Mouse (Mus musculus) kidney, embryonic 16.5 days (tissue): ENCODE data around the gene Eps8l3. TPM values are rescaled to one million over a fixed set of nuclear protein-coding genes. Genes with fewer than 3 reads are reported as not detected.
A peak's percentile ranks its signal among the peaks of the same experiment; 100 is the strongest.
"Not testable (repeated sequence)": the region's sequence is repeated elsewhere in the genome, so short reads cannot be mapped to it uniquely, and the experiment has no call there.

ENCODE experiments used
- ATAC-seq: fragments of 200-750 bp; cut with Nextera tagmentation; 2 replicates; pipeline ENCODE4 v1.8.0; 2017; ENCODE audit warnings: moderate TSS enrichment; ENCODE audit not compliant: low FRiP score, low TSS enrichment
- H3K27ac ChIP-seq: fragments of 300-500 bp; sonication (generic); 2 replicates; pipeline ENCODE4 v1.5.1; 2014; ENCODE audit warnings: low read length
- H3K27me3 ChIP-seq: fragments of 300-500 bp; sonication (generic); 2 replicates; pipeline ENCODE4 v1.6.1; 2014; ENCODE audit warnings: low read length, control low read depth, mixed read lengths; ENCODE audit not compliant: insufficient read depth
- H3K36me3 ChIP-seq: fragments of 300-500 bp; sonication (generic); 2 replicates; pipeline ENCODE4 v1.6.1; 2014; ENCODE audit warnings: low read length, control low read depth, mixed read lengths; ENCODE audit not compliant: insufficient read depth
- H3K4me1 ChIP-seq: fragments of 300-500 bp; sonication (generic); 2 replicates; pipeline ENCODE4 v1.6.1; 2014; ENCODE audit warnings: low read length, control low read depth, mixed read lengths; ENCODE audit not compliant: insufficient read depth
- H3K4me2 ChIP-seq: fragments of 300-500 bp; sonication (generic); replicated peaks from 2 replicates; pipeline ENCODE4 v1.6.1; 2014; ENCODE audit warnings: low read depth, low read length
- H3K4me3 ChIP-seq: fragments of 300-500 bp; sonication (generic); 2 replicates; pipeline ENCODE4 v1.5.1; 2014; ENCODE audit warnings: mild to moderate bottlenecking, low read length
- H3K9ac ChIP-seq: fragments of 300-500 bp; sonication (generic); replicated peaks from 2 replicates; pipeline ENCODE4 v1.6.1; 2014; ENCODE audit warnings: low read length
- H3K9me3 ChIP-seq: fragments of 300-500 bp; sonication (generic); 2 replicates; pipeline ENCODE4 v1.6.1; 2016; ENCODE audit warnings: low read length, control low read depth
- WGBS: fragments of 180-500 bp; shearing (Covaris S2); extraction: QIAGEN DNeasy Blood & Tissue Kit; methylation state at CpG from one replicate; pipeline ENCODE4 v1.1.7; 2014; 5-methylcytosine and 5-hydroxymethylcytosine counted together
- polyA plus RNA-seq: library from polyadenylated mRNA; unstranded; fragments of >200 nt; fragmentation: Nextera tagmentation; extraction: Ambion mirVana; gene quantifications from 2 replicates; pipeline ENCODE4 v1.2.1, GENCODE M21; 2015

Eps8l3 gene
- polyA plus RNA-seq, 1 experiment from 2014 or later = not detected

DNA sequence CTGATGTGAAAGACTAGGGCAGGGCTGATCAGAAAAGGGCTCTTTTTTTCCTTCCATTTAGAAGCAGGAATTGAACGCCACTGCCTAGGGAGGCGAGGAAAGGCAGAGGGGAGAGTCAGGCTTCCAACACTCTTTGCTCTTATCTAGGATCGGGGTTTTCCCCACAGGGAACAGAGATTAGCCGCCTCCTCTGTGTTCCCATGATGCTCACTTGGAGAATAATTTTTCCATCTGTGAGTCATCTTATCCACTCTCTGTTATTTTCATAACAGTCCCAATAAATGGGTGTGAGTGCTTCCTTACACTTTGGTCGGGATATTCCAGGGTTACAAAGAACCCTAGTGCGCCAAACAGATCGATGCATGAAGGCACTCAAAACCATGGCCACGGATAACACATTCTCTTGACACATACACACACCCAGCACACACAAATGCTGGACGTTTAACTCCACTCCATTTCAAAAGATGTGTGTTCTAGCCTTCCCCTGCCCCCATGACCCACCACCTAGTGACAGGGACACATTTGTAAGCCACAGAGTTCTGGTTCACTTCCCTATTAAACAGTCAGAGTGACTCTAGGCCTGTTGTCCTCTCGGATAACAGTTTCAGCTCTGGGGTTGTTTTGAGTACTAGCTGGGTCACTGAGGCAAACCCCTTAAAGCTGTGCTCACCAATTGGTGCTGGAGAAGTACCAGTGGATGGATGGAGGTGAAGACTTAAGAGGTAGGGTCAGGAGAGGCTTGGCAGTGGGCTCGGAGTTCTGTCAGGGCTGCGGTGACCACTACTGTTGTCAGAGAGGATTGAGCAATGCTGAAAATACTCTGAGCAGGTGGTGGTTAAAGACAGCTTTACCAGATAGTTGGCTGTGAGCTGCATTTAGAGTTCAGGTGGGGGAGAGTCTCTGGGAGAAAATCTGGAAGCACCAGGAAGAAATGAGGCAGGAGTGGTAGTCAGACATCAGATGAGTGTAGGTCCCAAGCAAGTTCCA is 1.0 kb downstream of the Eps8l3 start:
- H3K4me1 ChIP-seq = no peaks in the 10 kb centered on the region
- H3K9me3 ChIP-seq = no peaks in the 10 kb centered on the region
- H3K4me3 ChIP-seq = no peak overlapping the region
- ATAC-seq = no peak
- H3K36me3 ChIP-seq = no peaks in the 10 kb centered on the region
- no peak overlapping the region for H3K27ac ChIP-seq
- H3K27me3 ChIP-seq = no peaks in the 10 kb centered on the region
- no peak overlapping the region for H3K4me2 ChIP-seq
- 81% methylated on average over 12 of the region's 12 CpGs for WGBS
- no peak overlapping the region for H3K9ac ChIP-seq

DNA sequence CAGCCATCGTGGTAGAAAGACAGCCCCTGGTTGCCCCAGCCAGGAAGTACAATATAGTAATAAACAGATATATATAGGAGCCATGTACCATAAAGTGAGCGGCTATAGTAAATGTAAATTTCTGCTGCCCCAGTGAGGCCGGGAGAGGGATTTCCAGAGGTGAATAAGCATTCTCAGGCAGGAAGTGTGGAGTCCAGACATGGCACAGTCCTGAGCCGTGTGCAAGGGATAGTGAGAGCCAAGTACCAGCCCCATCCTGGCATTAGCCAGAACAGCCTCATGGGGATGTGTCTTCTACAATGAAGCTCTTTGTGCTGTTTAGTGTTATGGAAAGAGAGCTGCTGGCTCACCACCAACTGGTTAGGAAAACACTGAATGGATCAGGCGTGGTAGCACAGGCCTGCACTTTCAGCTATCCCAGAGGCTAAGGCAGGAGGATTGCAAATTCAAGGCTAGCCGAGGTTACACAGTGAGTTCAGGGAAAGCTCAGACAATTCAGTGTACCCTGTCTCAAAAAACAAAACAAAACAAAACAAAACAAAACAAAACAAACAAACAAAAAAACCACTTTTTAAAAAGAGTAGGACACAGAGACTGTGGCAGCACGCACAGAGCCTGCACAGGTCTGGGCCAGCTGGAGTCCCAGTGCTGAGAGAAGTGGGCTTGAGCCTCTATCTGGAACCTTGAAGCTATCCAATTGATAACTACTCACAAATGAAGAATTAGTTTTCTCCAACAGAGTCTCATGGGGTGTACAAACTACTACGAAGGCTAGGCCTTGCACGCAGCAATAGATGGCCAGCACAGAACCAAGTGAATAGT is 10.9 kb downstream of the Eps8l3 start:
- H3K9ac ChIP-seq = no peak overlapping the region
- H3K36me3 ChIP-seq = no peaks in the 10 kb centered on the region
- no peaks in the 10 kb centered on the region for H3K4me1 ChIP-seq
- no peaks in the 10 kb centered on the region for H3K27me3 ChIP-seq
- 88% methylated on average over 9 of the region's 9 CpGs for WGBS
- no peak overlapping the region for H3K27ac ChIP-seq
- H3K9me3 ChIP-seq = no peaks in the 10 kb centered on the region
- H3K4me2 ChIP-seq = no peak overlapping the region
- no peak overlapping the region for H3K4me3 ChIP-seq
- no peak for ATAC-seq

DNA sequence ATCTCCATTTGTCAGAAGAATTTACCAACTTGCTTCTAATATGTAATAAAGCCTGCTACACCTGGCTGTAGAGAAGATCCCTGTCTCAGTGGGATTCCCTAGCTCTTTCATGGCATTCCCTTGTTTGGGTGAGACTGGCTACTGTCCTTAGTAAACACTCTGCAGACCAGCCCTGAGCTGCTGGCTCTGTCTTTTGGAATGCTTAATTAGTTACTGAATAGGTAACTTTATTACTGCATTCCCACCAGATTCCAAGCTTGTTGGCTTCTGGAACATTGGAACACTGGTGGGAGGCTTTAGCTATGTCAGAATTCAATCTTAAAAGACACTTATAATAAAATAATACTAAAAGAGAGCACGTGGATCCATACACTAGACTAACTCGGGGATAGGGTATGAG is 12.2 kb downstream of the Eps8l3 start:
- not testable (repeated sequence) for H3K9ac ChIP-seq, H3K4me1 ChIP-seq, H3K27ac ChIP-seq, H3K4me2 ChIP-seq, H3K27me3 ChIP-seq, H3K9me3 ChIP-seq, H3K4me3 ChIP-seq, H3K36me3 ChIP-seq, ATAC-seq
- whole genome bisulfite sequencing = 86% methylated on average over 2 of the region's 2 CpGs

DNA sequence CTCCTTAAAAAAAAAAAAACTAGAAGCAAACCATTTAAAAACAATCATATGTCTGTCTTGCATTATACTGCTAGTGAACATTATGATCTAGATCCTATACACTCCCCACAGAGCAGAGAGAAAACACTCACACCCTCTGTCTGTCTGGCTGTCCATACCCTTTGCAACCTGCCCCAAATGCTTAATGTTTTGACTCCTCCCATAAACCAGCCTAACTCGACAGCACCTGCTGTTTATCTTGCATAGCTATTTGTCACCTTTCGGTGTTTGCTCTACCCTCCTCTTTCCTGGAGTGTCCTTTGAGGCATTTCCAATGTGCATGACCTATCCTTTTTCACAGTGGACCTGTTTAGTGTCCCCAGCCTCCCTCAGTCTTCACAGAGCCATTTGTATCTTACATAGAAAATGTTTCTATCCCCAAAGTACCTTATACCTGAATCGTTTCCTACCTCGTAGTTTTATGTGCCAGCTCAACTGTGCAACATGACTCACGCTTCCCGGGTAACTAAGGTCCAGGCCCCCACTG is 18.2 kb downstream of the Eps8l3 start:
- peak; percentile 12; the same call in 1 of the 2 replicates for ATAC-seq
- Histone ChIP-seq H3K4me1 (peaks cover 12% of the 10 kb centered on the region), H3K9ac (peak overlapping the region; percentile 88), H3K9me3 (no peaks in the 10 kb centered on the region), H3K36me3 (no peaks in the 10 kb centered on the region), H3K27me3 (no peaks in the 10 kb centered on the region), H3K4me2 (peak overlapping the region; percentile 84), H3K4me3 (peak overlapping the region; percentile 68), H3K27ac (no peak overlapping the region)
- 7% methylated on average over 6 of the region's 6 CpGs for WGBS

DNA sequence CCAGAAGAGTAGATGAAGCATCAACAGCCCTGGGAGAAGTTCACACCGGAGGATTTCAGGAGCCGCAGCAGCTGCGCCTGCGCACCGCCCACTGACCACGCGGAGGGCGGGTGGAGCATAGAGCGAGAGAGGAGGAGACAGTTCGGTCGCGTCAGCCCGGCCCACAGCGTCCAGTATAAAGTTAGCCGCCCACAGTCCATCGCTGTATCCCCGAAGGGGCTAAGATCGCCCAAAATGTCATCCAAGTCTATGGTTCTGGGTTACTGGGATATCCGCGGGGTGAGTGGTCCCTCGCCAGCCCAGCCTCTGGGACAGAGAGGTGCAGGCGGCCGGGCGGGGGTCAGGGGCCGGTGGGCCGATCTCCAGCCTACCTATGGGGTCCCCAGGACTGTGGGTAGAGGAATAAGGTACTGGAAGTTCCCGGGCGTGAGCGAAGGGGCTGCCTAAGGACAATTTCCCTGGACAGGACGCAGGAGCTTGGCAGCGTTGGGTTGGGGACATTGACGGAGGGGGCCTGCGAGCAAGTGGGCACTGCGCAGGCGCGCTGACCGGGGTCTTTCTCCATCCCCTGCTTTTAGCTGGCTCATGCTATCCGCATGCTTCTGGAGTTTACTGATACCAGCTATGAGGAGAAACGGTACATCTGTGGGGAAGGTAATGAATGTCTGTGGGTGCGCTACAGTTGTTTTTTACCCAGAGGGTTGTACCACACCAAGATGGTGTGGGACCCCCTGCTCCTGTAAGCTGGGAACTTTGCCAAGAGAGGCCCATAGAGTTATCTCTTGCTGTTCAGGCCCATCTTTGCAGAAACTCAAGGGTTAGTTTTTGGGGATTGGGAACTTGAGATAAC is 18.9 kb downstream of the Eps8l3 start, which contains the start of gene Gstm5:
Gstm5 (plus strand) TSS at position 102 of the 850 bp plus-strand sequence.
- Histone ChIP-seq H3K9me3 (no peaks in the 10 kb centered on the region), H3K27ac (peak within 1 kb of the TSS; percentile 72; the same call in 1 of the 2 replicates), H3K4me2 (peak within 1 kb of the TSS; percentile 84), H3K4me1 (peaks cover 14% of the 10 kb centered on the region), H3K4me3 (peak within 1 kb of the TSS; percentile 68), H3K27me3 (no peaks in the 10 kb centered on the region), H3K9ac (peak within 1 kb of the TSS; percentile 88), H3K36me3 (no peaks in the 10 kb centered on the region)
- WGBS = 8% methylated on average over 40 of the region's 40 CpGs
- ATAC-seq = peak; percentile 98

DNA sequence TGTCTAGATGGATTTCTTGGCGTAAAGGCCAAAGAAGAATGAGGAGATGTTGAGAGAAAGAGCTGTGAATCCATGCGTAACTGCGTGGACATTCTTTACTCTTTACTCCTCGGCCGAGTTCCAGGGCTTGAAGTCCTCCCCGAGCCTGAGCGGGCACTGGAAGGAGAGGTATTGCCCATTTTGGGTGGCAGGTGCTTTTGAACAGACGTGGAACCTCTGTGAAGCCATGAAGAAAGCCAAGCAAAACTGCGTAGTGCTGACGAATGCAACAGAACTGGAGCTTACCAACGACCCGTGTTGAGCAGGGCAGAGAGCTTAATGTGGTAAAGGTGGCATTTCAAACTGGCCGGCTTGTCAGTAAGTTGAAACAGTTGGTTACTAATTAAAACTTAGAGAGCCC is 21.7 kb downstream of the Eps8l3 start:
- ATAC-seq = no peak
- Histone ChIP-seq H3K36me3 (no peaks in the 10 kb centered on the region), H3K4me3 (no peak overlapping the region), H3K9ac (no peak overlapping the region), H3K9me3 (no peaks in the 10 kb centered on the region), H3K4me2 (no peak overlapping the region), H3K27me3 (no peaks in the 10 kb centered on the region), H3K4me1 (peaks cover 19% of the 10 kb centered on the region), H3K27ac (peak overlapping the region; percentile 10; the same call in 1 of the 2 replicates)
- WGBS = 86% methylated on average over 13 of the region's 13 CpGs

DNA sequence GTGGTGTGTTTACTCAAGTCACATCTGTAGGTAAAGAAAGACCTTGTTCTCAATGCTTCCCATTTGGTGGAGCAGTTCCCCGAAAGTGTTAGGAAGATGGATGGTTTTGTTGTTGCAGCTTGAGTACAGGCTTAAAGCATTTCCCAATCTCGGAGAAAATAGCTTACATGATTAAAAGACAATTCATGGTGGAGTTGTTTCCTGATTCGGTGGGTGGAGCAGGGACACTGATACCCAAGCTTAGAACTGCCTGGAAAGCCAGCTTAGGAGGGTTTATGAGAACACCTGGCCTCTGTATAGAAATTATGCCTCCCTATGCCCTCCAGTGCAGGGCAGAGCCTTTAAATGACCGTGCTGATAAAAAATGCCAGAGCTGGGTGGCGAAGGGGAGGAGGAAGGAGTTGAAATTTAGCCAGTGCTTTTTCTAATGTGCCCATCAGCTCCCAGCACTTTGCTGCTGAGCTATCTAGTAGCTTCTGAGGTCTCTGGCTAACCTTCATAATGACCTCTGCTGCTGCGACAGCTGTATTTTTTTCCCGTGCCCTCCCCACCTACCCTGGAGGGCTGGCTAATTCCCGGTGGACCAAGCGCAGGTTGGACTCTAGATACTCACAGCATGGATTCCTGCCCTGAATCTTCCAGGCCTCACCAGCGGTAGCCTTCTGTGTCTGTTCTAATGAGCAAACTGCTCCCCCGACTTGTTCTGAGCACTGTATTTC is 24.1 kb downstream of the Eps8l3 start:
- H3K36me3 ChIP-seq = no peaks in the 10 kb centered on the region
- no peak overlapping the region for H3K4me2 ChIP-seq
- H3K4me1 ChIP-seq = peaks cover 13% of the 10 kb centered on the region
- no peaks in the 10 kb centered on the region for H3K9me3 ChIP-seq
- no peak overlapping the region for H3K4me3 ChIP-seq
- H3K27ac ChIP-seq = no peak overlapping the region; the same call in 1 of the 2 replicates
- 42% methylated on average over 11 of the region's 11 CpGs for WGBS
- no peak overlapping the region for H3K9ac ChIP-seq
- H3K27me3 ChIP-seq = no peaks in the 10 kb centered on the region
- ATAC-seq = peak; percentile 53

DNA sequence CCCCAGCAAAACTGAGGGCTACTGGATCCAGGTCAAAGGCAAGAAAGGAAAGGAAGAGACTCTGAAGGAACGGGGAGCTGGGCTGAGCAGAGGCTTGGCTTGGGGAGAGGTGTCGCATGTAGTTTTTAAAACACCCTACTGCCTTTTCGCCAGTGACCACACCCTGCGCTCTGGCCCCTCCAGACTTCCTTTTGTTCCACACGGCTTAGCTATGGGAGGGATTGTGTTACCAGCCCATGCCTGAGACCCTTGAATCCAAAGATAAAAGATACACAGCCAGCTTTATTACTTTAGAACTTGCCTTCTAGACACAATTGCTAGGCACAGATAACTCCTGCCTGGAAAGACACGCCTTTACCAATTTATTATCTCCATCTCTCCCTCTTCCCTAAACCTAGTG is 28.9 kb downstream of the Eps8l3 start:
- no peak for ATAC-seq
- WGBS = 41% methylated on average over 6 of the region's 6 CpGs
- no peak overlapping the region for H3K4me2 ChIP-seq
- H3K27me3 ChIP-seq = no peaks in the 10 kb centered on the region
- H3K4me3 ChIP-seq = no peak overlapping the region
- no peak overlapping the region for H3K9ac ChIP-seq
- H3K36me3 ChIP-seq = no peaks in the 10 kb centered on the region
- peaks cover 5% of the 10 kb centered on the region; the same call in 1 of the 2 replicates for H3K4me1 ChIP-seq
- no peak overlapping the region for H3K27ac ChIP-seq
- no peaks in the 10 kb centered on the region for H3K9me3 ChIP-seq
